Mouse (Mus musculus) layer of hippocampus, postnatal 10 days (tissue): ENCODE results near the gene Sipa1l2. TPM values are rescaled to one million over a fixed set of nuclear protein-coding genes. Genes with fewer than 3 reads are reported as not detected.
A peak's percentile ranks its signal among the peaks of the same experiment; 100 is the strongest.

Experiments
- DNase-seq, 2 experiments: peaks; one replicate each; pipeline ENCODE4 v3.0.0; 2021; ENCODE audit warnings: low spot score in 2 of 2
- total RNA-seq, 2 experiments: library from RNA; stranded (reverse); gene quantifications; 2 replicates each; pipeline ENCODE4 v1.2.3; 2021

Sipa1l2 gene
- total RNA-seq, 2 experiments from 2014 or later = 29.9 to 31.2 TPM

DNA sequence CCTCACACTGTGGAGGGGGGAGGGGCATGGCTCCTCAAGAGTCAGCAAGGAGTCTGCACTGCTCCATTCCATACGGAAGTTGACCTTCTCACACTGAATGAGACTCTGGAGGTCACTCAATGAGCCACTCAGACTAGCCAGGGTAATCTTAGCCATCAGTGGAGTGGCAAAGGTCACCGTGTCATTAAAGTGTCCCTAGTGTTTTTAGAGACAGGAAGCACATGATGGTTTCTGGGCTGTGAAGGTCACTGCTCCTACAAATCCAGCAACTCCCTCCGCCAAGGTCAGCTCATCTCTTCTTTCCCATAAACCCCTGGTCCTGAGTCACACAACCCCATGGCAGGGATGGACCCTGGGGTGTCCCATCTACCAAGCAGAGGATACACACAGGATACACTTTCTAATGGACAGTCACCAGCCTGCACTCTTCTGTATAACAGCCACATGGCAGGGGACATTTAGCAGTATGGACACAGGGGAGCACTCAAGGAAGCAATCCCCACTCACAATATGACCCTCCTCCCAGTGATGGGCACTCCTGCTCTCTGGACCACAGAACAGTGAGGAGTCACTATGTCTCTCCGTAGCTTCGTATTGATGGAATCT is 87.0 kb downstream of the Sipa1l2 start:
- DNase-seq = no peak

DNA sequence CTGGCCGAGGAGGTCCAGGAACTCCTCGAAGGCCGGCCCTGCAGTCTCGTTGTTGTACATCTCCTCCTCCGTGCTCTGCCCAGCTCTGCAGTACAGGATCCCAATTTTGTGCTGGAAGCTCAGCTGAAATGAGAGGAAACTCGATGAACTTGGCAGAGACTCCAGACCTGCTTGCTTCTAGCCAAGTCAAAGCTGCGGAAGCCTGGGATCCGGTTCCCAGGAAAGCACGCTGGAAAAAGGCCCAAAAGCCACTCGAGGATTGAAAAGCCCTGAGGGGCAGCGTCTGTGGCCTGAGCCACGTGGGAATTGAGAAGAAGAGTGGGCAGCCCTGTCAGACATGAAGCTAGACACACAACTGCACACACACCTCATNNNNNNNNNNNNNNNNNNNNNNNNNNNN is 94.7 kb downstream of the Sipa1l2 start:
- peak; percentile 51 to 62 for DNase-seq

- no peak for DNase-seq
Observed at GRCm38 (mm10) chr8:125471374-125471773, 98.2 kb downstream of the Sipa1l2 start.

DNA sequence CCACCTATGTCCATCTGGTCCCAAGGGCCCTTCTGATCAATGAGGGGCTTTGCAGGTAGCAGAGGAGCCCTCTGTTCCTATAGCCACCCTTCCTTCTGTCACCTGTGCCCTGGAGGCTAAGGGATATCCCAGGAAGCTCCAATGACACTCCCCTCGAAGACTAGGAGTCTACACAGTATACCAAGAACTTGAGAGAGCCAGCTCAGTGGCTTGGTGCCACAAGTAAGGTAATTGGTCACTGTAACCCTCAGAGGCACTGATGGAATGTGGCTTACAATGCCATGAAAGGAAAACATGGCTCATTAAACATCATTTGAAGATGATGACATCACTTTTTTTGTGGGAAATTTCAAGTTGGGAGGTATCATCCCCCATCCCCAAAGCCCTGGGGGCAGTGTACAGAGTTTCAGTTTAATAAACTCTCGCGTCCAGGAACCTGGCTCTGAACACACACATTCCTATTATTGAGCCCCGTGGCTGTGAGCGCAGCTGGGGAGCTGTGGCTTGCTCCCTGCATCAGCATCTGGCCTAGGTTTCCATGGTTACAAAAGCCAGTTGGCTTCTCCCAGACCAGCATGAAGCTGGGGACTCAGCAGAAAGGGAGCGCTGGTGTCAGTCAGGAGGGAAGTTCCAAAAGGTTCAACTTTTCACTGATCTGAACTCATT is 104.3 kb downstream of the Sipa1l2 start:
- no peak for DNase-seq

DNA sequence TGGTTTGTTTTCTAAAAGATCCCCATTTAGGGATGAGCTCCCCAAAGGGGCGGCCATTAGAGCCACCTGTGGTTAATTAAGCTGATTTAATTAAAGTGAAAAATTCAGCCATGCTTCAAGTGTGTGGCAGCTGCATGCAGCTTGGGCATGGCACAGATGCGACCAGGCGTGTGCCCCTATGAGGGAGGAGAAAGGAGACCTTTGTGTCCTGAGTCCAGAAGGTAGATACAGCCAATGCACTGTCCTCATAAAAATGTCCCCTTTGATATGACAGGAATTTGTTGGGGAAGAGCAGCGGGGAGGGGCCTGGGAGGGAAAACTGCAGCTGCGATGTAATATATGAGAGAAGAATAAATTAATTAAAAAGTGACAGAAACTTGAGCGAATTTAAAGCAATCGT is 106.7 kb downstream of the Sipa1l2 start:
- DNase-seq = no peak

DNA sequence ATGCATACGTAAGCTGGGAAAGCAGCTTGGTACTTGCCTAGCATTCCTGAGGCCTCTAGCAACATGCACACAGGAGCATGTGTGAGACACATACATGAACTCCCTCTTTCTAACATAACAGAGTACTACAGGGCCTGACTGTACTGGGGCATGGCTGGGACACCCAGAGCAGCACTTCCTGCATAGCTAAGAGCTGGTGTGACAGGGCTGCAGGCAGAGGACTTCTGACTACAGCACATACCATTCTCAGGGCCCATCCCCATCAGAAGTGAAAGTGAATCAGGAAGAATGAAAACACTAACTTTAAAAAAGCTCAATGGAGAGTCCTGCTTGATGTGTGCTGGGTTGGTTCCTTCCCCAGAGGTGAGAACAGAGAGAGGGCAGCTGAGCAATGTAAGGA is 108.1 kb downstream of the Sipa1l2 start:
- DNase-seq = no peak

DNA sequence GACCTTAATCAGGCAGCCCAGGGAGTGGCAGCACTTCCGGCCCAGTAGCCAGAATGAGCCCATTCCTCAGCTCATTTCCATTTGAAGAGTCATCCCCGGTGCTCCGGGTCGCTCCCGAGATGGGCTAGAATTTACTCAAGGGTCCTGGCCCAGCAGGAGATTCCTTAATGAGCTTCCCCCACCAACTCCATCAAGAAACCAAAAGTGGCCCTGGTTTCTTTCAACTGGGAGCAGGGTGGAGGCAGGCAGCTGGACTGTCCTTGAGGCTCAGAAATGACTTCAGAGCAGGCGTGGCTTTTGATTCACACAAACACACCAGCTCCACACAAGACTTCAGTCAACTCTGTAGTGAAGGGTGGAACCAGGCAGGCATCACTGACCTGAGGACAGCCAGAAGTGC is 109.0 kb downstream of the Sipa1l2 start:
- no peak for DNase-seq

DNA sequence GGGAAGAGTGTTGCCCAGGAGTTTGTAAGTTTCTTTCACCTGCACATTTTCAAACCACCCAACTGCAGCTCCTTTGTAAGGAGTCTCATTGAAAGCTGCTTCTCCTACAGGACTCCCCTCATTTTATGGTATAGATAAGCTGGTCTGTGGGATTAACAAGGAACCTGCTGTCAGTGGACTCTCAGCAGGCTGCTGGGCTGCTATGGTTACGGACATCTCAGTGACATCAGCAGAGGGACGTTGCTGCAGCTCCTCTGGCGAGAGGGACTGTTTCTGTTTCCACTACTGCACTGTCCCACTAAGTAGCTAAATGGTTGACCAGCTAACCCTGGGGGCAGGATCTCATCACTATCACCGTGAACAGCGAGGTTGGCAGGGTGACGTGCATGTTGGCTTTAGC is 120.6 kb downstream of the Sipa1l2 start:
- no peak for DNase-seq

GRCm38 (mm10) chr8:125447543-125447942 is 122.1 kb downstream of the Sipa1l2 start:
- no peak for DNase-seq

DNA sequence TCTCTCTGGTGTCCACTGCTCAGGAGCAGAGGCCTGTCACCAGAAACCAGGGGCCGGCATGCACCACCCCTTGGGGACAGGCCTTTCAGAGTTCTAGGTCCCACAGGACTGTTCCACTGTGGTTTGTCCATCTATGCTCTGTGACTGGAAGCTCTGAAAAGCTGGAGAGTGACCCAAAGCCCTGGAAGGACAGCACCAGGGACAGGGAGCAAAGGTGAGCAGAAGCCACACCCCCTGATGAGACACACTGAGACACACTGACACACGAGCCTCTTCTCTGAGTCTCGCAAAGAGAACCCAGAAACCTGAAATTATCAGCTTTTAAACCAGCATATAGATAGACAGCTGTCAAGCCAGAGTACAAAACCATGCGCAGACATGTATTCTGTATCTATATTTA is 123.4 kb downstream of the Sipa1l2 start:
- no peak for DNase-seq

DNA sequence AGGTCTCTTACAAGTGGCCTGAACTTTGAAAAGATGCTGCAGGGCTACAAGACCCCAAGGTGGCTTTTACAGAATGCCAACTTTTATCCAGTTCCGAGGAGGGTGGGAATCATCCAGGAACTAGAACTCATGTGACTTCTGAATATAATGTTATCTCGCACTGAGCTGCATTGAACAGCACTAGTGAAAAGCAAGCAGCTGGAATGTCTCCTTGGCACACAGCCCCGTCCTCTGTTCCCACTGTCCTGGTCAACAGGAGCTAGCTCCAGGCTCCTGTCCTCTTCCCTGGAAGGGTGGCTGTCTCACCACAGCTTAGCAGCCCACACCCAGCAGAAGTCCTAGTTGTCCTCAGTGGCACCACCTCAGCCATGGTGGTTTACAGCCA is 124.4 kb downstream of the Sipa1l2 start:
- DNase-seq = no peak

- DNase-seq = no peak
Observed at GRCm38 (mm10) chr8:125444457-125445224, 125.0 kb downstream of the Sipa1l2 start.

DNA sequence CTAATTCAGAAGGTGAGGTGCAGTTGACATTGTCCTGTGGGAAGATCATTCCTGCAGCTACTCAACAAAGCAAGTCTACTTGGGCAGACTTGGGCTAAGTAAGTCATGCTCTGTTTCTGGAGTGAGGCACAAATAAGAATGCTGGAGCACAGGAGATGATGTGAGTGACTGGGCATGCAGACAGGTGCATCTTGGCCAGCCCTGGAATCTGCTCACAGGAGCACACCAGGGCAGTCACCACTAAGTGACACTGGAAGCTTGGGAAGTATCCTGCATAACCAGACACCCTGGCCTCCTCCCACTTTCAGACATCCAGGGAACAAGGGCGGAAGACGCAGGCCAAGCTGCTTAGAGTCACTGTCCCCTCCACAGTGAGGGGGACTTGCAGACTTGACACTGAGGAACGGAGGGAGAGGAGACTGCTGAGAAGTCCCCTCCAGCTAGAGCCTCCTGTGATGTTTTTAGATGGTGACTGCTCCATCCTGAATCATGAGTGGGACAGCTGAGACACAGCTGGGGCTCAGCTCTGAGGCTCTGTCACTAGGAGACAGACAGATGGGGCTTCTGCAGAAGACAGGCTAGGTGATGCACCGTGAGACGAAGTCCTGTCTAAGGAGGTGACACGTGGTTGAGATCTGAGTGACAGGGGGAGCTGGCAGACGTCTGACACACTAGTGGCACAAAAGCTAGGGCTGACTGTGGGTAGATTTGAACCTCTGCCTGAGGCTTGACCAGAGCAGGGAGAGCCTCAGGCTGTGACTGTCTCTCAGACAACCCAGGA is 134.1 kb downstream of the Sipa1l2 start:
- no peak for DNase-seq

DNA sequence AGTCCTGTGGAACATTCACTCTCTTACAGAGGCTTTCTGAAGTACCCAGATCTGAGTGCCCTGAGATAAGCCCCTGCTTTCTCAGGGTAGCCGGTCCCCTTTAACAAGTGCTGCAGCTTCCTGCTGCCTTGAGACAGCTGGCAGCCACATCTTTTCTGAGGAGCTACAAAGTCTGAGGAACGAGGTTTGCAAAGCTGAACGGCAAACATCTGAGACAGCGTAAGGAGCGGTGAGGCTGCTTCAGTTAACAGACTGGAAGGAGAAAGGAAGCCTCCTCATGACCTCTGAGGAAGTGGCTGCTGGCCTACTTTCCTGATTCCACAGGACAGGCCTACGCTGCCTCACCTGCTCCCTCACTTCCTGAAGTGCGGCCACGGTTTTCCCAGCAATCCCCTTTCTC is 135.5 kb downstream of the Sipa1l2 start:
- no peak for DNase-seq

GRCm38 (mm10) chr8:125431321-125431720 is 138.3 kb downstream of the Sipa1l2 start:
- no peak for DNase-seq

DNA sequence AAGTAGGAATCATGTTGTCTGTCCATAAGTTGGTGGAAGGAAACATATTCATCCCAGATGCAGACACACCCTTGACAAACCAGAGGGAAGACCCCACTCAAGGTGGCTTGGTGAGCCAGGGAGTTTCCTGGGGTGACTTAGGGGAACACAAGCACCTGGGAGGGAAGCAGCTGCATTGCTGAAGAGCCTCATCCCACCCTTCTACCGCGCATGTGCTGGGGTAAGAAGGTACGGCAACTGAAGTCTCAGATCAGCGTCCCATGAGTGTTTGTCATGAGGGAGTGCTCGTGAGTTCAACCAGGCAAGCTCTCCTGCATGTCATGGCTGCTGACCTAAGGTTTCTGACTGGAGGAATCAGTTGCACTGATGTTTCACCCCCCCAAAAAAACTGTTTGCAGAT is 138.8 kb downstream of the Sipa1l2 start:
- no peak for DNase-seq

DNA sequence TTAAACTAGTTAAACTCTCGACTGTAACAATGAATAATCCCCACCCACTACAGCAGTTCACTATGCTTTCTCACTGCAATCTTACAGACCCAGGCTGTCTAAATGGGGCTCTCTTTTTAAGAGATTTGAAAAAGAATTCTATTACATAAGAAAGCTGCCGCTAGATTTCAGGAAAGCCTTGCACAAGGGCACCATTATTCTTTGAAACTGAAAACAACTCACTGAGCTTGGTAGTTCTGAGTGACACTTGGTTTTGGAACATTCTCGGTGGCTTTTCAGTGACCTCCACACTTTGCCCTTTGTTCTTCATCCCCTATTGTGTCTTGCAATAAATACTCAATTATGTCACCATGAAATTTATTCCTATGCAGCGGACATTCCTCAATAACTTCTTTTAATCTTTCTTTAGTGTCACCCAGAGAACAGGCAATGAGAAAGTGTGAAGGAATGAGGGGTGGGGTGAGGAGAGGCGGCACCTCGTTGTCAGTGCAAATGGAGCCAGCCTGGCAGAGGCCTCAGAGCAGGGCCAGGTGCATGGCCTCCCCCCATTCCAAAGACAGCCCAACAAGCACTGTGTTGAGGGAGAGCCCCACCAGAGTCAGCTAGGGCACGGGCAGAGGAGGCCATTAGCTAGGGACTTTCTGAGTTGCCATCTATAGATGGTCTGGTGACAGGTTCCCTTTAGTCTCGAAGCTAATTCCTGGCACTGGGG is 140.5 kb downstream of the Sipa1l2 start:
- no peak for DNase-seq

DNA sequence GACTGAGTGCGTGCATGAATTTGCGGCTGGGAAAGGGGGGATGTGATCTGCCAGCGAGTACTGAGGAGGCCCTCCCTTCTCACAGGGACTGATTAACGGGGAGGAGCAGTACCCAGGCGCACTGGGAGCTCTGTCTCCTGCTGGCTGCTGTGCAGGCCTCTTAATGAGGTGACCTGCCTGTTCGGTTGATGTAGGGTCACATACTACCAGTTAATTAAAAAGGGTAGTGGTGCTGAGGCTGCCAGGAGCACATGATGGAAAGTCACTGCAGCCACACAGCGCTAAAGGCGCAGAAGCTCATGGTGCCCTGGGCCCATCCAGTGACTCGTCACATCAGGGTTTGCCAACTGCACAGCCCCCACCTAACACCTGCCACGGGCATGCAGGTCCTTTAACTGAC is 145.7 kb downstream of the Sipa1l2 start:
- DNase-seq = no peak

GRCm38 (mm10) chr8:125419202-125419830 is 150.3 kb downstream of the Sipa1l2 start:
- DNase-seq = no peak

DNA sequence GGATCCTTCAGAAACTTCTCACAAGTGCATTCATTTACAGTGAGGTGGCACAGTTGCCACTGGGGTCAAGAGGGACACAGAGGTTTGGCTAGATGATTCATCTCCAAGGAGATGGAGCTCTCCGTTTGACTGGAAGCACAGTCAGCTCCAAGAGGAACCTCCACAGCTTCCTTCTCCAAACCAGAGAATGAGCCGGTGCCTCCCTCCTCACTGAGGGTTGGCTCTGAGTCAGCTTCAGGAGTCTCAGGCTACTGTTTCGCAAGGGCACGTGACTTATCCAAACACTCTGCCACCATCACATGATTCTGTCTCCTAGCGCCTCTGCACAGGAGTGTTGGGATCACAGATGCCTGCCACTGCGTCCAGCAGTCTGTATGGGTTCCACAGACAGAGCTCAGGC is 153.5 kb downstream of the Sipa1l2 start:
- no peak for DNase-seq

GRCm38 (mm10) chr8:125414651-125415050 is 155.0 kb downstream of the Sipa1l2 start:
- no peak for DNase-seq
